Mouse (Mus musculus) gastrocnemius, postnatal 36 days (tissue): Measurements from ENCODE around the gene Ccl5. TPM values are rescaled to one million over a fixed set of nuclear protein-coding genes. Genes with fewer than 3 reads are reported as not detected.
A peak's percentile ranks its signal among the peaks of the same experiment; 100 is the strongest.

ENCODE experiments used
- DNase-seq, 2 experiments: peaks; one replicate each; pipeline ENCODE4 v3.0.0; 2022
- intact Hi-C: fragments of 180-260 bp; cut with DNase I; formaldehyde crosslinking; loops from one replicate; pipeline ENCODE4 v1.15.1; 2025
- total RNA-seq, 2 experiments: library from RNA; stranded (reverse); gene quantifications; 2 replicates each; pipeline ENCODE4 v1.2.3; 2021

Ccl5 gene
- total RNA-seq, 2 experiments from 2014 or later = not detected

- DNase-seq = no peak
- intact Hi-C loops = no loop called here
These were observed 10.6 kb upstream of the Ccl5 start for GRCm38 (mm10) chr11:83540931-83541330.

- intact Hi-C loops = no loop called here
These were observed 8.5 kb upstream of the Ccl5 start for GRCm38 (mm10) chr11:83538705-83539314.

GRCm38 (mm10) chr11:83536831-83537230, 6.5 kb upstream of the Ccl5 start:
- intact Hi-C loops = no loop called here

More at GRCm38 (mm10) chr11:83538705-83539314, 8.5 kb upstream of the Ccl5 start:
- DNase-seq = no peak

GRCm38 (mm10) chr11:83534609-83535423, 4.5 kb upstream of the Ccl5 start:
- DNase-seq = peak; percentile 59 to 68
- intact Hi-C loops = no loop called here

More at GRCm38 (mm10) chr11:83536831-83537230, 6.5 kb upstream of the Ccl5 start:
- DNase-seq = no peak

- no peak for DNase-seq
- intact Hi-C loops = no loop called here
These were observed 3.8 kb upstream of the Ccl5 start for GRCm38 (mm10) chr11:83534143-83534542.

GRCm38 (mm10) chr11:83533192-83533591, 2.9 kb upstream of the Ccl5 start:
- intact Hi-C loops = no loop called here

GRCm38 (mm10) chr11:83529024-83529423, 1.3 kb downstream of the Ccl5 start:
- no peak for DNase-seq
- intact Hi-C loops = no loop called here

More at GRCm38 (mm10) chr11:83533192-83533591, 2.9 kb upstream of the Ccl5 start:
- DNase-seq = no peak

- no peak for DNase-seq
- intact Hi-C loops = no loop called here
These were observed 8.2 kb downstream of the Ccl5 start, which contains the start of gene Heatr9 for GRCm38 (mm10) chr11:83522075-83522474. Gene Heatr9, minus strand, starts transcription at chr11:83522175.

- intact Hi-C loops = no loop called here
- no peak for DNase-seq
These were observed 11.9 kb downstream of the Ccl5 start for GRCm38 (mm10) chr11:83518371-83518770.

GRCm38 (mm10) chr11:83517153-83517552, 13.2 kb downstream of the Ccl5 start:
- intact Hi-C loops = no loop called here
- DNase-seq = no peak

- intact Hi-C loops = no loop called here
These were observed 20.8 kb downstream of the Ccl5 start for GRCm38 (mm10) chr11:83509521-83509920.

GRCm38 (mm10) chr11:83504308-83504707, 26.0 kb downstream of the Ccl5 start:
- intact Hi-C loops = no loop called here
- DNase-seq = no peak

More at GRCm38 (mm10) chr11:83509521-83509920, 20.8 kb downstream of the Ccl5 start:
- no peak for DNase-seq

- intact Hi-C loops = no loop called here
- no peak for DNase-seq
These were observed 34.7 kb downstream of the Ccl5 start for GRCm38 (mm10) chr11:83495571-83495970.

GRCm38 (mm10) chr11:83491488-83491887, 38.8 kb downstream of the Ccl5 start:
- intact Hi-C loops = no loop called here

More at GRCm38 (mm10) chr11:83491488-83491887, 38.8 kb downstream of the Ccl5 start:
- DNase-seq = no peak

Other genes starting within 250 kb of the Ccl5 start
- not detected for gene Slfn14, start 243.8 kb downstream of the Ccl5 start, total RNA-seq
- gene Ap2b1, start 231.5 kb downstream of the Ccl5 start, total RNA-seq = 10 to 100 TPM; 26.1 to 27.3 TPM
- 1 to 10 TPM; 7.3 to 8.2 TPM for gene Pex12, start 227.9 kb downstream of the Ccl5 start, total RNA-seq
- gene Rasl10b, start 121.4 kb downstream of the Ccl5 start, total RNA-seq = under 1 TPM; 0.37 to 0.43 TPM
- not detected for gene Gas2l2, start 101.1 kb downstream of the Ccl5 start, total RNA-seq
- not detected for gene 1700020L24Rik, start 92.8 kb downstream of the Ccl5 start, total RNA-seq
- 1 to 10 TPM; 1.6 to 2.0 TPM for gene Mmp28, start 67.4 kb downstream of the Ccl5 start, total RNA-seq
- 10 to 100 TPM; 19.5 to 21.7 TPM for gene Taf15, start 57.4 kb downstream of the Ccl5 start, total RNA-seq
- gene Heatr9, start 8.3 kb downstream of the Ccl5 start, total RNA-seq = not detected
- gene Ccl9, start 48.1 kb upstream of the Ccl5 start, total RNA-seq = 1 to 10 TPM; 3.0 to 3.4 TPM
- gene Ccl6, start 62.6 kb upstream of the Ccl5 start, total RNA-seq = 1 to 10 TPM; 4.2 to 9.4 TPM
- not detected for gene Rpl9-ps1, start 115.1 kb upstream of the Ccl5 start, total RNA-seq
- gene Ccl3, start 118.8 kb upstream of the Ccl5 start, total RNA-seq = not detected
- gene Ccl4, start 132.1 kb upstream of the Ccl5 start, total RNA-seq = not detected
- gene Wfdc17, start 173.5 kb upstream of the Ccl5 start, total RNA-seq = 1 to 10 TPM in 1 of 2 experiments, not detected in 1; 1.1 TPM
- not detected for gene Wfdc18, start 178.5 kb upstream of the Ccl5 start, total RNA-seq
- not detected for gene Wfdc21, start 216.4 kb upstream of the Ccl5 start, total RNA-seq
- 1 to 10 TPM; 6.5 to 8.1 TPM for gene Heatr6, start 223.2 kb upstream of the Ccl5 start, total RNA-seq